Mouse (Mus musculus): Measurements from ENCODE around the gene Tmem161a. TPM values are rescaled to one million over a fixed set of nuclear protein-coding genes. Genes with fewer than 3 reads are reported as not detected.
A peak's percentile ranks its signal among the peaks of the same experiment; 100 is the strongest.

The Tmem161a gene
- polyA plus RNA-seq, 1 experiment from 2014 or later = 47.3 TPM

DNA sequence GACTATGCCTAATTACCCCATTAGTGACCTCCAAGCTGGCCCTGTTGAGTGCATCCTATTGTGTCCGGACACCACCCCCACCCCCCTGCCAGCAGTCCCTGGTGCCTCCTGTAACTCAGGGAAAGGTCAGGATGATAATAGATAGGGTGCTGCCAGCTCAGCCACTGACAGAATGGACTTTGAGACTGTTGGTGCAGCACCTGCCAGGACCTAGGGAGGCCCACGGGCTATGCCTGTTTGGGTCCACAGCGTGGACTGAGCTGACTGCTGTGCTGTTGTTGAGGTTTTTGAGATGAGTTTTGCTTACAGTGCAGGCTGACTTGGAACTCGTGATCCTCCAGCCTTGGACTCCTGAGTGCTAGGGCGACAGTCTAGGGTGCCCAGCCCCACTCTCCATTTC, 21.1 kb downstream of the Tmem161a start:
- 0 out of 2 replicates have a peak, but pooled peaks cover 6% of the 10 kb centered on the region for H3K36me3 ChIP-seq
- ATAC-seq (ENCODE audit: low FRiP score, low read depth) = no peak
- H3K27ac ChIP-seq (replicated peaks) = no peak overlapping the region
- no peak overlapping the region for H3K4me2 ChIP-seq
- WGBS = 58% methylated on average over 5 of the region's 5 CpGs
- H3K9me3 ChIP-seq = no peaks in the 10 kb centered on the region
- no peaks in the 10 kb centered on the region for H3K4me1 ChIP-seq (replicated peaks)
- H3K9ac ChIP-seq = no peak overlapping the region
- no peak overlapping the region for H3K4me3 ChIP-seq
- no peaks in the 10 kb centered on the region for H3K27me3 ChIP-seq

DNA sequence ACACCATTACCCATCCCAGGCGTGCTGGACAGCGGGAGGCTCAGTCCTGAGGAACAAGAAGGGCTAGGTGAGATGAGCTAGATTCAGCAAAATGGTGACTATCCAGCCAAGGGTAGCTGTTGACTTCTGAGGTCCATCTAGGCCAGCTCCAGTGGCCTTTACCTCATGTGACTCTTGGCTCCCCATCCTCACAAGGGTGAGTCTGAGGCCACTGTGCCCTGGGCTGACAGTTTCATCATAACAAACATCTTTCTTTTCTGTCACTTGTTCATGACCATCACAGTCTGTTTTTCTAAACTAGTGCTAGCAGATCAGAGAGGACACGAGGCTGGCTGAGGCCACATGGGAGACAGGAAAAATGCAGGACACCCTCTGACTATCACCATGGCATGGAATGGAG, 22.0 kb downstream of the Tmem161a start:
- WGBS = 87% methylated on average over 3 of the region's 3 CpGs
- H3K4me2 ChIP-seq = no peak overlapping the region
- H3K4me1 ChIP-seq (replicated peaks) = no peaks in the 10 kb centered on the region
- no peaks in the 10 kb centered on the region for H3K27me3 ChIP-seq
- H3K4me3 ChIP-seq = no peak overlapping the region
- H3K27ac ChIP-seq (replicated peaks) = no peak overlapping the region
- no peak overlapping the region for H3K9ac ChIP-seq
- H3K36me3 ChIP-seq = 0 out of 2 replicates have a peak, but pooled peaks cover 4% of the 10 kb centered on the region
- no peak for ATAC-seq (ENCODE audit: low FRiP score, low read depth)
- no peaks in the 10 kb centered on the region for H3K9me3 ChIP-seq

DNA sequence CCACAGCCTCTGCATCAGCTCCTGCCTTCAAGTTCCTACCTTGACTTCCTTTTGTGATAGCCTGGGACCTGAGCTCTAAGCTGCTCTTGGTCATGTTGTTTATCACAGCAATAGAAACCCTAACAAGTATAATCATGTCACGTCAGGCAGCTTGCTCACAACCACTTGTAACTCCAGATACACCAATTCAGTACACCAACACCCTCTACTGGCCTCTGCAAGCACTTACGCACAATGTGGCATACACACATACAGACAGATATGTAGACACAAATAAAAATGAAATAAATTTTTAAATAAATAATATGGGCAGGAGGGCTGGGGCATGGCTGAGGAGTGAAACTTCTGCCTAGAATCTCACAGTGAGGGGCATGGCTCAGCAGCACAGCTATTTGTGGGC, 23.6 kb downstream of the Tmem161a start:
- Histone ChIP-seq H3K4me3 (no peak overlapping the region), H3K4me2 (no peak overlapping the region), H3K9ac (no peak overlapping the region), H3K27ac (replicated peaks) (no peak overlapping the region), H3K27me3 (no peaks in the 10 kb centered on the region), H3K36me3 (0 out of 2 replicates have a peak, but pooled peaks cover 4% of the 10 kb centered on the region), H3K4me1 (replicated peaks) (no peaks in the 10 kb centered on the region), H3K9me3 (no peaks in the 10 kb centered on the region)
- whole genome bisulfite sequencing = 82% methylated on average over 2 of the region's 2 CpGs
- no peak for ATAC-seq (ENCODE audit: low FRiP score, low read depth)

DNA sequence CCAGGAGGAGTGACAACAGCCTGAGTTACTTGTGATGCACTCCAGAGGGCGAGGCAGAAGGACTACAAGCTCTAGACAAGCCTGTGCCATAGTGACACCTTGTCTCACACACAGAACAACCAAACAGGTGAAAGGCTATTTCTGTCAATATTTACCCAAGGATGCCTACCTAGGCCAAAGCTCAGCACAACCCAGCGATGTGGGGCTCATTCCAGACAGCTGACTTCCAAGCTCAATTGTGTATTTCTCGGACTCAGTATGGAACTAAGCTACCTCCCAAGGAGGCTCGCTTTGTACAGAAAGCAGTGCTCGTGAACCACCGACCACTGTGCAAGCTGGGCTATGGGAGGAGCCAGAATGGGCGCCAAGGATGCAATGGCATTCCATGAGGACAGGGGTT, 25.4 kb downstream of the Tmem161a start:
- Histone ChIP-seq H3K27ac (replicated peaks) (no peak overlapping the region), H3K27me3 (no peaks in the 10 kb centered on the region), H3K4me2 (no peak overlapping the region), H3K9me3 (no peaks in the 10 kb centered on the region), H3K4me1 (replicated peaks) (no peaks in the 10 kb centered on the region), H3K36me3 (no peaks in the 10 kb centered on the region), H3K4me3 (no peak overlapping the region), H3K9ac (no peak overlapping the region)
- no peak for ATAC-seq (ENCODE audit: low FRiP score, low read depth)
- 43% methylated on average over 7 of the region's 7 CpGs for WGBS

DNA sequence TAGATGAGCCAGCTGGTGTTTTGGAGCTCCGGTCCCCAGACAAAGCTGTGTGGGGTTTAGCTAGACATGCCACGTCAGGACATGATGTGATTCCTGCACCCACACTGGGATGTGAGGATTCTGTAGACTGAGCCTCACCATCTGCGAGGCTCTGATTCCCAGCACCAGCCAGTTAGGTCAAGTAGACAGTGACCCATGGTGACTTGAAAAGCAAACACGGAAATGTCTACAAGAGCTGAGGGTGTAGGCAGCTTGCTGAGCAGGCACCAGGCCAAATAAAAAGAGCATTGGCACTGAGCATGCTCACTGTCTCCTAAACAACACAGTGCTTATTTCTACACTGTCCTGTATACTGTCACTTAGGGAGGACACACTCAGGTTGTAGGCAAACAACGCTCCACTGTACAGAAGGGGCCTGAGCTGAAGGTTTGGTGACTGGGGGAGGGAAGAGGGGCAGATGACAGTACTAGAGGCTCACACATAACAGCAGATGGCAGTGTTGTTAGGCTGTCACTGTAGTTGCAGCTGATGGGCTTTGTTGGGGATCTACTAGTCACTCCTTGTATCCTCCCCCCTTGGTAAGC, 28.0 kb downstream of the Tmem161a start:
- no peaks in the 10 kb centered on the region for H3K4me1 ChIP-seq (replicated peaks)
- H3K4me3 ChIP-seq = no peak overlapping the region
- no peaks in the 10 kb centered on the region for H3K36me3 ChIP-seq
- WGBS = 63% methylated on average over 5 of the region's 5 CpGs
- no peaks in the 10 kb centered on the region for H3K27me3 ChIP-seq
- H3K4me2 ChIP-seq = no peak overlapping the region
- H3K27ac ChIP-seq (replicated peaks) = no peak overlapping the region
- H3K9me3 ChIP-seq = no peaks in the 10 kb centered on the region
- ATAC-seq (ENCODE audit: low FRiP score, low read depth) = 0 out of 2 replicates have a peak, but pooled peaks have one; percentile 17
- no peak overlapping the region for H3K9ac ChIP-seq

DNA sequence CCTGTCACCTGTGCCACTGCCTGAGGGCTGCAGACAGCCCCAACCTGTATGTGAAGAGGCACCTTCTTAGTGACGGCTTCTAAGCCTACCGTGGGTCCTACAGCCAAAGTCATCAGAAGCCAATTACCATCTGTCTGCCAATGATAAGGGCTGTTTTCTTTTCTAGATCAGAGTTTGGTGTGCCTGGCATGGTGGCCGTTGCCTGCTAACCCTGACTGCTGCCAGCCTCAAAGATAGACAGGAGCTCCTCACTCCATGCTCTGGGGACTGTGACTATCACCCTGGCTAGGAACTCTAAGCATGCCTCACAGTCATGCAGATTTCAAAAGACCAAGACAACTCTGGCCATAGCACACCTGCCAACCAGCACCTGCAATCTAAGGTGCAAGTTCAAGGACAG, 29.3 kb downstream of the Tmem161a start:
- ATAC-seq (ENCODE audit: low FRiP score, low read depth) = no peak
- no peak overlapping the region for H3K9ac ChIP-seq
- H3K9me3 ChIP-seq = no peaks in the 10 kb centered on the region
- H3K27ac ChIP-seq (replicated peaks) = no peak overlapping the region
- no peaks in the 10 kb centered on the region for H3K4me1 ChIP-seq (replicated peaks)
- H3K4me3 ChIP-seq = no peak overlapping the region
- H3K27me3 ChIP-seq = no peaks in the 10 kb centered on the region
- WGBS = 89% methylated on average over 3 of the region's 3 CpGs
- no peak overlapping the region for H3K4me2 ChIP-seq
- no peaks in the 10 kb centered on the region for H3K36me3 ChIP-seq

DNA sequence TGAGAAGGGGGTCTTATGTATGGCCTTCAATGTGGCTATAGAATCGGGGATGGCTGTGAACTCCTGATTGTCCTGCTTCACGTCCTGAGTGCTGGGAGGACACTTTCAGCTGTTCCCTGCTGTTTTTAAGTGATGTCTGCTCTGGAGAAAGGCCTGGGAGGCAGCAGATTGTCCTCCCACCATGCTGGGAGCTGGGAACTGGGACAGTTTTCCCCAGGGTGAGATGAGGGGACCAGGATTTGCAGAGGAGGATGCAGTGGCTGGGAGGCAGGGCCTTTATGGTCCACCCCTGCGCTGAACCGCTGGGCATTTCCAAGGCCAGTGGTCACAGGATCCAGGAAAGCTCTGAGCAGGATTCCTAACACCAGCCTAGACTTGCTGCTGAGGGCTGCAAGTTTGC, 30.9 kb downstream of the Tmem161a start:
- Histone ChIP-seq H3K4me1 (replicated peaks) (no peaks in the 10 kb centered on the region), H3K27me3 (no peaks in the 10 kb centered on the region), H3K36me3 (no peaks in the 10 kb centered on the region), H3K9me3 (no peaks in the 10 kb centered on the region), H3K4me2 (no peak overlapping the region), H3K4me3 (no peak overlapping the region), H3K27ac (replicated peaks) (no peak overlapping the region), H3K9ac (no peak overlapping the region)
- no peak for ATAC-seq (ENCODE audit: low FRiP score, low read depth)
- WGBS = 68% methylated on average over 4 of the region's 4 CpGs

DNA sequence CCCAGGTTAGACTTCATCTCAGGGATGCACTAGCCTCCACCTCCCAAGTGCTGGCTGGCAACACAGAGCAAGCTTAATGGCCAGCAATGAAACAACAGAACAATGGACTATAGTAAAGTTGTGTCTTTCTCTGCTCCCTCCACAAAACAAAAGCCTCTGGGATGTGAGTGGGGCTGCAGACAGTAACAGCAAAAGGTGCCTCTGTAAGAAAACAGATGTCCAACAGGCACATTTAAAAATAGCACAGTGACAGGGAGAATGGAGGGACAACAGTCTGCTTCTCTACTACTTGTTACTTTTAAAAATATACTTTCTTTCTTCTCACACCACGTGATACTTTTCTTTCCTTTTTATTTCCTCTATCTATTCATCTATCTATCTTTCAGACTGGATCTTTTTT, 32.6 kb downstream of the Tmem161a start:
- Histone ChIP-seq H3K36me3 (no peaks in the 10 kb centered on the region), H3K27ac (replicated peaks) (no peak overlapping the region), H3K4me3 (no peak overlapping the region), H3K9me3 (no peaks in the 10 kb centered on the region), H3K4me2 (no peak overlapping the region), H3K9ac (no peak overlapping the region), H3K27me3 (no peaks in the 10 kb centered on the region), H3K4me1 (replicated peaks) (no peaks in the 10 kb centered on the region)
- ATAC-seq (ENCODE audit: low FRiP score, low read depth) = no peak
- WGBS = 79% methylated on average over 1 of the region's 1 CpGs

DNA sequence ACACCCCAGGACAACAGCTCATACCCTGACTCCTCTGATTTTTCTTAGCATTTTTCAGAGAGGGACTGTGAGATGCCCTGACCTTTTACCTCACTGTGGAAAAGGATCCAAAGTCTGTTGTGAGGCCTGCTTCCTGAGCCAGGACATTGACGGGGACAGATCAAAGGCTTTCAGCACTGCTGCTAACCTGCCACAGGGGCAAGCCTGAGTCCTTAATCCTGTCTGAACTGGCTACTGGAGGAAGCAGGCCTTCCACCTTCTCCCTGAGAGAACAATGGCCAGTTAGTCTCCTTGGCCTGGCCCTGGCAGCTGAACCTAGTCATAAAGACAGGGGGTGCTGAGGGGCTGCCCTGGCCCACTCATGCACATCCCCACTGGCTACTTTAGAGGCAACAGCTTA, 36.0 kb downstream of the Tmem161a start:
- Histone ChIP-seq H3K27ac (replicated peaks) (no peak overlapping the region), H3K4me3 (no peak overlapping the region), H3K4me1 (replicated peaks) (peaks cover 18% of the 10 kb centered on the region), H3K4me2 (no peak overlapping the region), H3K9me3 (no peaks in the 10 kb centered on the region), H3K36me3 (no peaks in the 10 kb centered on the region), H3K27me3 (0 out of 2 replicates have a peak, but pooled peaks cover 8% of the 10 kb centered on the region), H3K9ac (no peak overlapping the region)
- no peak for ATAC-seq (ENCODE audit: low FRiP score, low read depth)
- WGBS = 57% methylated on average over 1 of the region's 1 CpGs

DNA sequence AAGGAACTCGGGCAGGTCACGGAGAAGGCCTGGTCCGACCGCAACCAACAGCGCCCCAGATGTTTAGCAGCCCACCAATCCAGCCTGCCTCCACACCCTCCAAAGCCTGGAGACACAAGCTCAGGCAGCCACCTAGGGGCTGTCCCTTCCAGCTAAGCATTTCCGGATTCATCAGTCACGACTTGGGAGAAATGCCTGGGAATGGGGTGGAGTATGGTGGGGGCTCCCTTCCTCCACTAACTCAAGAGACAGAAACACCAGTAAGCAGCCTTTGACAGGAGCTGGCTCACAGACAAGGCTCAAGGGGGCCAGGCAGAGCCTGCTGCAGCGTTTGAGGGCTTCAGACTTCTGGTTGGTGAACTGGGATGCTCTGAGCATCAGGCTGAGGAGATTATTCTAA, 38.4 kb downstream of the Tmem161a start:
- WGBS = 30% methylated on average over 8 of the region's 8 CpGs
- H3K9me3 ChIP-seq = no peaks in the 10 kb centered on the region
- ATAC-seq (ENCODE audit: low FRiP score, low read depth) = no peak
- no peaks in the 10 kb centered on the region for H3K36me3 ChIP-seq
- H3K27me3 ChIP-seq = 0 out of 2 replicates have a peak, but pooled peaks cover 8% of the 10 kb centered on the region
- H3K27ac ChIP-seq (replicated peaks) = no peak overlapping the region
- H3K9ac ChIP-seq = no peak overlapping the region; the same call in 1 of the 2 replicates
- peaks cover 21% of the 10 kb centered on the region for H3K4me1 ChIP-seq (replicated peaks)
- H3K4me3 ChIP-seq = 0 out of 2 replicates have a peak overlapping the region, but pooled peaks have one; percentile 9
- H3K4me2 ChIP-seq = peak overlapping the region; percentile 85

DNA sequence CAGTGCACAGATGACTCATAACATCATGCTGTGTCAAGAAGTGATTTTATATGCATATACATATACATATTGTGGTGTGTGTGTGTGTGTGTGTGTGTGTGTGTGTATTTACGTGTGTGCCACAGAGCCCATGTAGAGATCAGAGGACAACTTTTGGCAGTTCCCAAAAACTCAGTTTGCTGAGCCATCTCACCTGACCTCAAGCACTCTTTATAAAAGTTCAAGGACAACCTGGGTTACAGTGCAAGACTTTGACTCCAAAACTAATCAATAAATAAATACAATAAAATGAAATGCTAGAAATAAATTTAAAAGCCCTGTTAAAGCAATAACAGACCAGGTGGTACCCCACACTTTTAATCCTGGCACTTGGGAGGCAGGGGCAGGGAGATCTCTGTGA, 39.1 kb downstream of the Tmem161a start:
- Histone ChIP-seq H3K4me3 (peak overlapping the region; percentile 57), H3K27me3 (0 out of 2 replicates have a peak, but pooled peaks cover 8% of the 10 kb centered on the region), H3K4me1 (replicated peaks) (peaks cover 21% of the 10 kb centered on the region), H3K4me2 (peak overlapping the region; percentile 85), H3K36me3 (no peaks in the 10 kb centered on the region), H3K27ac (replicated peaks) (peak overlapping the region; percentile 50; the same call in 1 of the 2 replicates), H3K9me3 (no peaks in the 10 kb centered on the region), H3K9ac (peak overlapping the region; percentile 51)
- 89% methylated on average over 1 of the region's 1 CpGs for WGBS
- no peak for ATAC-seq (ENCODE audit: low FRiP score, low read depth)

DNA sequence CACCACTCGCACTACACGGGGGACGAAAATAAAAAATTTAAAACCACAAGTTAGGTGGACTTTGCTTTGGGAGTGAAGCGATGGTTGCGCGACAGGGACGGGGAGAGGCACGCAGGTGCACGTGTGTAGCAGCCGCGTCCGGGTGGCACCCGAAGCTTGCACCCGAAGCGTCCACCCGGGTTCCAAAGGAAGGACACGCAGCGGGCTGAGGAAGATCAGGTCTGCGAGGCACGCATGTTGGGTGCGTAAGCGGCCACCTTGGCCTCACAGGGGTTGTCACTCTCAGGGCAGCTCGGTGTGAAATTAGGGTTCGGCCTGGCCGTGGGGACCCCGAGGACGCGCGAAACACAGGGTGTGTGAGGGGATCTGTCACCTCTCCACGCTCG, 39.6 kb downstream of the Tmem161a start:
- Histone ChIP-seq H3K36me3 (no peaks in the 10 kb centered on the region), H3K4me2 (peak overlapping the region; percentile 85), H3K27me3 (0 out of 2 replicates have a peak, but pooled peaks cover 8% of the 10 kb centered on the region), H3K9me3 (no peaks in the 10 kb centered on the region), H3K4me1 (replicated peaks) (peaks cover 21% of the 10 kb centered on the region), H3K9ac (peak overlapping the region; percentile 51), H3K4me3 (peak overlapping the region; percentile 57), H3K27ac (replicated peaks) (peak overlapping the region; percentile 50)
- no peak; the same call in 1 of the 2 replicates for ATAC-seq (ENCODE audit: low FRiP score, low read depth)
- WGBS = 2% methylated on average over 31 of the region's 31 CpGs
